Mouse (Mus musculus) liver, embryonic 14 days (tissue): ENCODE results near the gene Gm11027. TPM values are rescaled to one million over a fixed set of nuclear protein-coding genes. Genes with fewer than 3 reads are reported as not detected.

Experiments
- polyA plus RNA-seq: library from polyadenylated mRNA; depleted of rRNA; stranded (reverse); fragments of >200 nt; gene quantifications from 2 replicates; pipeline ENCODE4 v1.2.3, GENCODE M21; 2012; rRNA removed

Gm11027 gene
- polyA plus RNA-seq = not detected in 2 replicates

GRCm38 (mm10) chr12:116275086-116275485 lies at the start of gene Gm11027:
TSS of gene Gm11027 (plus strand) at chr12:116275386.

DNA sequence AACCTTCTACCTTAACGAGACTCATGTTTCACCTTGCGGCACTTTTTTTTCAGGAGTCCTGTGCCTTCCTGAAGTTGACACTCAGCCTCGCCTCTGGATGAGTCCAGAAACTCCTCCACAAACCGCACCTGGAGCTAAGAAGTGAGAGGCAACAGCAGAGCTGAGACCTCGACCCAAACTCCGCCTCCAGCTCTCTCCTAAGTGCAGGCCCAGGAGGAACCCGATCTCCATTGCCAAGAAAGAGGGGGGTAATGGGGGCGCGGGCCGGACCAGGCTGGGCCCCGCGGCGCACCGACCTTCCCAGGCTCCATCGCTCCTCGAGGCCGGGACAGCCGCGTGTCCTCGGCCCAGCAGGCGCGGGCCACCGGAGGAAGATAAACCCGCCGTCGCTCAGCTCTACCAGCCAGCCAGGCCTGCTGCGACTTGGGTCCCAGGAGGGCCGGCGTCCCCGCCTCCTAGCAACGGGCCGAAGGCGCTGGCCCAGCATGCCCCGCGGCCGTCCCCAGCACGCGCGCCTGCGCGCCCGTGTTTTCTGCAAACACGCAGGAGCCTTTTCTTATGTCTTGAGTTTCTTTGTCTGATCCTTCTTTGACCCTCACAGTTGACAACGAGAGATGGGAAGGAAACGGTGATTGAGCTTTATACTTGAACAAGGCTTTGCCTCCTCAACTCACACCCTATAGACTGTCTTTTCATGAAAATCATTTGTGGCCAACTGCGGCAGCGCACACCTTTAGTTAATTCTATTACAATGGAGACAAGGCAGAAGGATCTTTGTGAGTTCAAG lies 12.4 kb upstream of the Gm11027 start, which contains the start of gene Wdr60:
Wdr60 (minus strand) TSS at position 468 of the 787 bp plus-strand sequence.

DNA sequence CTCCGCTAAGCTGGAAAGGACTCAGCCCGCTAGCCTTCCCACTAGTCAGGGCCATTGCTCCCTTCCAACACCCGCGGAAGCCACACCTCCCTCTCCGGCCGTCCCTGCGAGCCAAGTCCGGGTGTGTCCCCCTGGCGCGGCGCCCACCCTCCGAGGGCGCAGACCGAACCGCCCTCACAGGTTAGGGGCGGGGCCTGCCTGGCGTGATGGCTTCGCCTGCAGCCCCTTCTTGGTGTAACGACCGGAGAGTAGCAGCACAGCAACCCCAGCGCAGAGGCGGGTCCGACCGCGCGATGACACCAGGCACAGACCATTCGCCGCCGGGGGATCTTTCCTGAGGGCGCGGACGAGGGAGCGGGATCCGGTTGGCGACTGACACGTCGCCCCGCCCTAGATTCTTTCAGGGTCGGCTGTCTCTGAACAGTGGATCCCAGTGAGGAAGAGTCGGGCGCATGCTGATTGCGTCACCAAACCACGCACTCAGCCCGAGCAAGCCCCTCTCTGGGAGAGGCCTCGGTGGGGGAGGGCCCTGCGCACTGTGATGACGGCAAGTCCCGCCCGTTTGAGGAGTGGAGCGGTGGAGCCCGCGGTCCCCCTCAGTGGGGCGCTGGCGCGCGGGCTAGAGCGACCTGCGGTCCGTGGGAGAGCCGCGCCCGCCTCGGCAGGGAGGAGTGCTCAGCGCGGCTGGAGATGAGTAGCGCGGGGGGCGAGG lies 5.6 kb downstream of the Gm11027 start, which contains the start of gene Esyt2:
Esyt2 (plus strand) TSS at position 544 of the 712 bp plus-strand sequence.

Other genes starting within 250 kb of the Gm11027 start
- gene Zfp386, start 227.7 kb upstream of the Gm11027 start, polyA plus RNA-seq = 3.0 and 3.3 TPM in 2 replicates
- 0.16 and 0.17 TPM in 2 replicates for gene Vipr2, start 197.7 kb upstream of the Gm11027 start, polyA plus RNA-seq
- gene Wdr60, start 12.4 kb upstream of the Gm11027 start, polyA plus RNA-seq = 2.2 and 2.5 TPM in 2 replicates
- gene Esyt2, start 5.8 kb downstream of the Gm11027 start, polyA plus RNA-seq = 5.6 and 7.8 TPM in 2 replicates
- gene Ncapg2, start 130.0 kb downstream of the Gm11027 start, polyA plus RNA-seq = 27.5 and 32.9 TPM in 2 replicates
- 0.01 and 0.06 TPM in 2 replicates for gene Ptprn2, start 210.3 kb downstream of the Gm11027 start, polyA plus RNA-seq